Mouse (Mus musculus) heart, adult 18-20 months (tissue): ENCODE results near the gene Sf3a1. TPM values are rescaled to one million over a fixed set of nuclear protein-coding genes. Genes with fewer than 3 reads are reported as not detected.
A peak's percentile ranks its signal among the peaks of the same experiment; 100 is the strongest.
"Not testable (repeated sequence)": the region's sequence is repeated elsewhere in the genome, so short reads cannot be mapped to it uniquely, and the experiment has no call there.

ENCODE experiments used
- DNase-seq, 2 experiments: peaks; one replicate each; pipeline ENCODE4 v3.0.0; 2021 to 2022; ENCODE audit warnings: mixed read lengths in 1 of 2
- long read RNA-seq, 2 experiments: library from polyadenylated mRNA; stranded (forward); transcript quantifications; one replicate each; pipeline ENCODE4 v2.0.0; 2021
- total RNA-seq, 2 experiments: library from RNA; stranded (reverse); gene quantifications; 2 replicates each; pipeline ENCODE4 v1.2.3; 2021

Gene Sf3a1
- total RNA-seq, result 10 to 100 TPM; 33.4 to 38.3 TPM
- long read RNA-seq, experiment 1, full-length matches to known transcripts, result 25 of 29 reads
- long read RNA-seq, experiment 1, partial matches to known transcripts, result 4 of 29 reads
- long read RNA-seq, experiment 1, other reads (novel, unspliced or antisense), result 0 of 29 reads
- long read RNA-seq, experiment 2, full-length matches to known transcripts, result 5 of 8 reads
- long read RNA-seq, experiment 2, partial matches to known transcripts, result 3 of 8 reads
- long read RNA-seq, experiment 2, other reads (novel, unspliced or antisense), result 0 of 8 reads

DNA sequence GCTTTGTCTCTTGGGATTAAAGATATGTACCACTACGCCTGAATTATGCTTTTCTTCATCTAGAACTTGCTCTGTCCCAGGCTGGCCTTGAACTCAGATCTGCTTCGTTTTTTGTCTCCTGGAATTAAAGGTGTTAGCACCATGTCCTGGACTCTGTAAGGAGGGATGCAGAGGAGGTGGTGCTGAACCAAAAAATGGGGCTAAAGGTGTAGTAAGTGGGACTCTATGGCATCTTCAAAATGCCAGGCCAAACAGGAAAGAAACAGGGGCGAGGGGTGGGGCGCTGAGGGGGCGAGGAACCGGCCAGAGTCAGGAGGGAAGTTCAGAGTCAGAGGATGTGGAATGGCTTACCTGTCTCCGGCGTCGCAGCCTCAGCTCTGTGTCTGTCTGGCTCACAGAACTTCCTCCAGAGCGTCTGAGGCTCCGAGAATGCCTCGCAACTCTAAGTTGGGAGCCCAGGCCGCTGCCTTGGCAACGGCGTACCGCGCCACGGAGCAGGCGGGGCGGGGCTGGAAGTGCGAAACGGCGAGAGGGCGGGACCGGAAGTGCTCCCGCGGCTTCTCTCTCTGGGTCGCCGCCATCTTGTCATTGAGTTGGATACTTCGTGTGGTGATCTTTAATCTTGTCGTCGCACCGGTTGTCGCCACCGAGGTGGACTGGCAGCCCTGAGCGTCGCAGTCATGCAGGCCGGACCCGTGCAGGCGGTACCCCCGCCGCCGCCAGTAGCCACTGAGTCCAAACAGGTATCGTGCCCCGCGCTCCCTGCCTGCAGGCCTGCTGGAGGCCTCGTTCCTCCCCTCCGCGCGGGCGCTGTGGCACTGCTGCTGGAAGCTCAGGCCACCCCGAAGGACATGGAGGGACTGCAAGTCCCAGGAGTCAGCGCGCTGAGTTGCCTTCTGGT is at the start of gene Sf3a1, which contains the start of gene Ccdc157:
TSS of gene Sf3a1 (plus strand) at position 543 of the 901 bp plus-strand sequence.
TSS of gene Ccdc157 (minus strand) at position 486 of the 901 bp plus-strand sequence.
- peak; percentile 96 for DNase-seq

DNA sequence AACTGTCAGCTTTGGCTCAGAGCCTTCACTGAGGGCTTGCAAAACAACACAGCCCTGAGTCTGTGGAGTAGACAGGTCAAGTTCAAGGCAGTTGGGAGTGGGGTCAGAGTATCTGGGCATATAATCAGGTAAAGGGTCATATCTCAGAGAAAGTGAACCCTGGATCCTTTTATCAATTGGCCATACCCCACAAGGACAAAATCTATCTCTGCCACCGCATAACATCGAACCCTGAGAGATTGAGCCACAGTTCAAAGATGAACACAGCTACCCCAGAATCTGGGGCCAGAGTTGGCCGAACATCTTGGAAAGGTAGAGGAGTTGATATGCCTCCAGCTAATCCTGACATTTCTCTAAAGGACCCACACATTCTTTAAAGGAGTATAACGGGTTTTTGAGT is 48.1 kb upstream of the Sf3a1 start:
- no peak for DNase-seq

DNA sequence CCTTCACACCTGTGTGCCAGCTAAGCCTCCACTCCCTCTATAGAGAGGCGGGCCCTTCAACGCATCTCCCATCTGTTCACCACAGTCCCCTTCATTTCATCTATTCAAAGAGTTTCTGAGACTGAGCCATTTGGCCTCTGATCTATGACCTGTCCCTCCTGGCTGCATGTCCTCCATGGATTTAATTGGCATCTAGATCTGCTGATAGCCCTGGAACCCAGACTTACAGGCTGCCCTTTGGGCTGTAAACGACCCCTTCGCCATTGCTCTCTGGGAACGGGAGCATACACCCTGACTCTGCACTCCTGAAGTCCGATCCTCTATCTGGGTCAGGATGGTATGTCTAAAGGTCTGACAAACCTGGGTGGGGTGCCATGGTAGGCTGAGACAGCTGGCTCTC is 47.3 kb upstream of the Sf3a1 start:
- DNase-seq, result no peak

DNA sequence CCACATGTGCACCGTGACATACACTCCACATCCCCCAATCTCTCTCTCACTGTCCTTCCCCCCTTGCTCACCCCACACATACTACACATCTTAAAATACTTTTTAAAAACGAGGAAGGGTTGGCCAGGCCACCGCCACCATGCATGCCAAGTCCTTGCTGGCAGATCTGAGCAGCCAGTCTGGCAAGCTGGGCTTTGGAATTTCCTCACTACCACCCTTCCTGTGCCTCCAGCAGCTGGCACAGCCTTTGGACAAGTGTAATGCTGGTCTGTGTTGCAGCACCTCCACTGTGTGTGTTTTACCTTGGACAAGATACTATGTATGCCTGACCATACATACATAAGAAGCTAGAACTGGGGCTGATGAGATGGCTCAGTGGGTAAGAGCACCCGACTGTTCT is 46.7 kb upstream of the Sf3a1 start:
- DNase-seq, result no peak

DNA sequence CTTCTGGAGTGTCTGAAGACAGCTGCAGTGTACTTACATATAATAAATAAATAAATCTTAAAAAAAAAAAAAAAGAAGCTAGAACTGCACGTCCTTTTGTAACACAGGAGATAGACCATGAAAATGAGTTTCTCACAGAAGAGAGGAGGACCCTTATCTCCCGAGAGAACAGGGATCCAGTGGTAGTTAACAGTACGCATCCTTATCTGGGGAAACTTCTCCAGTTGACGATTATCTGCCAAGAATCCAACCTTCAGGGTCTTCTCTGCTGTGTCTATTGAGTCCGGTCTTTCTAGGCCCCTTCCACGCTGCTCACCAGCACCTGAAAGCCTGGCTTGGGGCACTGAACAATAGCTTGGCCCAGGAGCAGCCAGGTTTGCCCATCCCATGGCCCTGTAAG is 46.2 kb upstream of the Sf3a1 start:
- no peak for DNase-seq

DNA sequence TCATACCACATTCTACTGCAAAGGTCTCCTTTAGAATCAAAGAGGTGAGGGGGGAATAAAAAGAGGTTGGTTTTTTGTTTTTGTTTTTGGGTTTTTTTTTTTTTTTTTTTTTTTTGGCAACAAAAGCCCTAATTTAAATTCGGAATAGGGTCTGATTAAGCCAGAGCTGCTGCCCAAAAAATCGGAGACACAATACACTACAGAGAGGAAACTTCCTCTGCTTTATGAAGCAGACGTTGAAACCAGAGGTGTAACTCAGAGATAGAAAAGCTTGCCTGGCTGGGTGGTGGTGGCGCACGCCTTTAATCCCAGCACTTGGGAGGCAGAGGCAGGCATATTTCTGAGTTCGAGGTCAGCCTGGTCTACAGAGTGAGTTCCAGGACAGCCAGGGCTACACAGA is 45.6 kb upstream of the Sf3a1 start:
- not testable (repeated sequence) for DNase-seq

DNA sequence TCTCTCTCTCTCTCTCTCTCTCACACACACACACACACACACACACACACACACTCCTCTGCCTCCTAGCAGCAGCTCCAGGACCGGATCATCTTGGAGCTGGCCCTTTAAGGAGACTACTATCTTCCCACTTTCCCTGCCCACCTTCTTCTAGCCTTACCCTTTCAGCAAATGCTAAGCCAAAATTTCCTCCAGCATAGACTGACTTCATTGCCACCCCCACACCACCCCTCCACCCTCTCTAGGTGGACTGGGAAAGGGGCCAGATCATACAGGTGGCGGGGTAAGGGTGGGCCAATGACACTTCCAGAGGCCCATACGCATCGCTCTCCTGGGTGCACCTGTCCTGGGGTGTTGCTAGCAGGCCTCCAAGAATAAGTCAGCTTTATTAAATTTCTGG is 44.7 kb upstream of the Sf3a1 start:
- no peak for DNase-seq

DNA sequence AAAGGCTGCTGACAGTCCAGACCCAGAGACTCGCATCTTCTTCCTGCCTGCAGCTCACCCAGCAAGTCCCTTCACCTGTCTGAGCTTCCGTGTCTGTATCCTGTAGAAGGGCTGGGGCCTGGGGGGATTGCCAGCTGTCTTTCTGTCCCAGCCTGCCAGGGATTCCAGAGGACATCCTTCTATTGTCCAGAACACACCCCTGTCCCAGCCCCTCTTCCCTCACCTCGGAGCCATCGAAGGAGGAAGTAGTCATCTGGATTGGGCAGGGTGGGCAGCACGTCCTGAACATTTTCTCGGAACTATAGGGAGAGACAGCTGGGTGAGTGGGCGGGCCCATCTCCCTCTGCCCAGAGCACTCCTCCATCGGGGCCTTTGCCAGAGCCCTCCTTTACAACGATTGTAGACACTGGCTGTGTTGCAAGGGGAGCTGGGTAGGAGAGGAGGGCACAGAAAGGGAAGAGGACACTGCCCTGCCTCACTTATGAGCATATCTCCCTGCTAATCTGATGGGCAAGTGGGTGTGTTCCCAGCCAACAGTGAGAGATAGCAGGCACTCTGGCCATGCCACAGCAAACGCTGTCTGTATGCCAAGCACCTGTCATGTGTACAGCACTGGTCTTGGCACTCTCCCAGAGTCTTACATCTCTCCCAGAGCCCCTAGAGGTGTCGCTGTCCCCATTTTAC is 43.5 kb upstream of the Sf3a1 start:
- DNase-seq, result peak in 1 of 2 experiments; percentile 8

DNA sequence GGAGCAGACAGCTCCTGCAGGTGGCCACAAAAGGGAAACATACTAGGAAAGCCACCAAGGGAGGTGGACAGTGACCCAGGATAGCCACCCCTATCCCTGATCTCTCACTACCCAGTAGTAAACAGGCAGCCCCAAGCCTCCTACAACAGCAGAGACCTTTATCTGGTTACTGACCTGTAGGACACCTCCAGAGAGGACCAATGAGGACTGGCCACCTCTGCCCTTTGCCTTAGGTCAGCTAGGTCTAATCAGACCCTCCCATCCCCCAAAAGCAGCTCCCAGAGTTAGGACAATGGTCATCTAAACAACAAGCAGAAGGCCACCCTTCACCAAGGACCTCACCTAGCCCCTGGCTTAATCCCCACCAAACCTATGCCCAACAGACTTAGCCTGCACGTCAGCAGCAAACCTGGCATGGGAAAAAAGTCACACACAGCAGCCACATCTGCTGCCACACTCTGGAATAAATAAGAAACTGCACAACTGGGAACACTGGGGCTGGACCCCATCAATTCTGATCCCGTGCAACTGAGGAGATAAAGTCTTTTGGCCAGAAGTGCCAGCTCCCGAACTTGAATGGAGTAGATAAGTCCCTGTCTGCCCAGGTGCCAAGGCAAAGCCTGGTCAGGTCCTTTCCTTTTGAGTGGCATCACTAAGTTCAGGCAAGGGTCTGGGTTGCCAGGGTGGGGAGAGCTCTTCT is 42.6 kb upstream of the Sf3a1 start:
- no peak for DNase-seq

DNA sequence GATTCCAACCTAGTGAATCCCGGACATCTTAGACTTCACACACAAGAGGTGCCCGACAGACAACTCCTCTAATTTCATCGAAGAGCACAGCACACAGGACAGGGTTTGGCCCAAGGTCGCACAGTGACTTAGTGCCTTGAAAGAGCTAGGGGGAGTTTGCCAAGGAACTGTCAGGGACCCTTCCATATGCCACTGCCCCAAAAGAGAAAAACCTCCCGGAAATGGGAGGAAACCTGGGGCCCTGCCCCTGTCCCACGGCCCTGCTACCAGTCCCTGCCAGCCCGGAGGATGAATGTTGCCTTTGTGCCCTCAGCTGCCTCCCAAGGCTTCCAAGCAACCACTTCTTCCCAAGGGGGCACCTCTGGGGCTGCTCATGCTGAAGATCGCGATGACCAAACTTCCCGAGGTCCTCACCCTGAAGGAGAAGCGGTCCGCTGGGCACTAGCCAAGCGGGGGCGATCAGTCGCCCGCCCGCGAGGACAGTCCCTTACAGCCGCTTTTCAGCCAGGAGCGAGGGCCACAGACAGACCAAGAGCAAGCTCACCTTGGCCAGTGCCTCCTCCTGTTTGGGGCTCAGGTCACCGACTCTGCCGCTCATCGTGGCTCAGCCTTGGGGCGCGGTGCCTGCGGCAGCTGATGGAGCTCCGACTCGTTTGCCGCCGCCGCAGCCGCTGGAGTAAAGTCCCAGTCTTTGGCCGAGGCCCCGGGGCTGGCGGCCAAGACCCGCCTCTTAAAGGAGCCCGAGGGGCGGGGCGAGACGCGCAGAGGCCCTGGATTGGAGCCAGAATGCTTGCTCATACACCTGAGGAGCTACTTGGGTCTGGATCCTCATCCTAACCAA is 41.8 kb upstream of the Sf3a1 start:
- peak; percentile 68 to 73 for DNase-seq

DNA sequence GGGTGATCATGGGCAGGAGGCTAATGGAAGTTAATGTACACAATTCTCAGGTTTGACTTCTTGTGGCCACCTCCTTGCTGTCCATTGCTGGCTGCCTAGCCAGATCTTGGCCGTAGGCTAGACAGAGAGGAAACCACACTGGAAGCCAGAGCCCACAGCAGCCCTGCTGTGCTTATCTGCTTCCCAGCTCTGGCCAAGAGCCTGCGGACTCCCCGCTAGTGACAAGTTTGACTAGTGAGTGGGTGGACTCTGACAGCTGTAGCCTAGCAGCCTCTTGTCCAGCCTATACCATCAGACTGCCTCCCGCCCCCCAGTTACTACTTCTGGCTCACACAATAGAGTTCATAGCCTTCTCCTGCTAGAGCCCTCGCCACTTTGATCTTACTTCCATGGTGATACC is 40.5 kb upstream of the Sf3a1 start:
- DNase-seq, result no peak

DNA sequence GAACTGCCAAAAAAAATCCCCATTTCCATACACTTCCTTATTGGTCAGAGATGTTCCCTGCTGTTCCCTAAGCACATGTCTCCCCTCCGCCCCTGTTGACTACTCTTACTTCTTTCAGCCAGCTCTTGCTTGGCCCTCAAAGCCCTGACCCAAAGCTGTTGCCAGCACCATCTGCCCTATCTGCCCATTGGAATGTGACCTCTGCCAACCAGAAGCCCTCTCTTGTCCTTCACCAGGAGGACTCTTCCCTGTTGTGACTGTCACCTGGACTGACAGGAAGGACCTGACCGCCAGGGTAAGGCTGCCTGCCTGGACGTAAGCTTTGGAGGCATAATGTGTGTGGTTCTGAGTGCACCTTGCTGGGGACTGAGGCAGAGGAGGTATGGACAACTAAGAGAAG is 38.5 kb upstream of the Sf3a1 start:
- DNase-seq, result no peak

DNA sequence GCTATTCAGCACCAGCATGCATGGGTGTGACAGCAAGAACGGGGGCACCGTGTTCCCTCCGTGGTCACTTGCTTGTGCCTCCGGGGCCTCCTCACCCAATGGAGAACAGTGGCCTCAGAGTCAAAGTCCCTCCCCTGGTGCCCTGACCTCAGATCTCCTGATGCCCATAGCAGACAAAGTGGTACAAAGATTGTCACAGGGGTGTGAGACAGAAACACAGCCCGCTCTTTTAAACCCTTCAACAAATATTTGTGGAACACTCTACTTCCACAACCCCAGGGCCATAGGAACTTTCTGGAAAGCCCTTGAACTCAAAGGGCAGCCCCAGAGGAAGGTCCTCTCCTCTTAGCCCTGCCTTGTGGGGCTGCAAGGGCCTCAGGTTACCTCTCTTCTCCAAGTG is 37.9 kb upstream of the Sf3a1 start:
- no peak for DNase-seq

DNA sequence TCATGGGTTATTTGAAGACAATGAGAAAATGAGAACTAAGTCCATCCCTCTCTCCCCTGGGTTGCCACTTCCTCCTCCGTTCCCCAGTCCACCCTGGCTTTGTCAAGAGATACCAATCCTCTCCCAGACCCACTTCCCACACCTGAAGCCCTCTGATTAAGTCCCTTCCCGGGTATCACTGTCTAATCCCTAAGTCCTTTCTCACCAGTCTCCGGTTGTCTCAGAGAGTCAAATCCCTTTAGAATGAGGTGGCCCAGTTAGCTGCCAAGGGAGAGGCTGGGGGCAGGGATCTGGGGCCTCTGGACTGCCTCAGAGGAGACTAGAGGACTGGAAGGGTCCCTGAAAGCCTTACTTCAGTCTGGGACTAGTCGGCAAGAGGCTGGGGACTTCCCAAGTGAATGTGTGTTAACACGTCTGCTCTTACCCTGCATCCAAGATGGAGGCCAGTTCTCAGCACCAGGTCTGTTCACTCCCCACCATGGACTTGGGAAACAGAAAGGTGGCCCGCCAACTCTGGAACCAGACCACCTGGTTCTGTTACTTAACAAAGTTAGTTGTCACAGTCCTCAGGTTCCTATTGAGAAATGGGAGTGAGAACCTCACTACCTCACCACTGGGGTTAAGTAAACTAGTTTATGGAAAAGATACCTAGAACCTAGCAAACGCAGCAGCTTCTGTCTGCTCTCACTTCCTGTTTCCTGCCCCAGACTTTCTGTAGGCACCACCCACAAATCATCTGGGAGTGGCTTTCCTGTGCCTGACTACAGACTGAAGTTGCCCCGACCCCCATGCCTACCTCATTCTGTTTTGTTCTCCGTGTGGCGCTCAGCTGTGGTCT is 37.2 kb upstream of the Sf3a1 start, which contains the start of gene Sec14l2:
TSS of gene Sec14l2 (minus strand) at position 674 of the 838 bp plus-strand sequence.
- no peak for DNase-seq

DNA sequence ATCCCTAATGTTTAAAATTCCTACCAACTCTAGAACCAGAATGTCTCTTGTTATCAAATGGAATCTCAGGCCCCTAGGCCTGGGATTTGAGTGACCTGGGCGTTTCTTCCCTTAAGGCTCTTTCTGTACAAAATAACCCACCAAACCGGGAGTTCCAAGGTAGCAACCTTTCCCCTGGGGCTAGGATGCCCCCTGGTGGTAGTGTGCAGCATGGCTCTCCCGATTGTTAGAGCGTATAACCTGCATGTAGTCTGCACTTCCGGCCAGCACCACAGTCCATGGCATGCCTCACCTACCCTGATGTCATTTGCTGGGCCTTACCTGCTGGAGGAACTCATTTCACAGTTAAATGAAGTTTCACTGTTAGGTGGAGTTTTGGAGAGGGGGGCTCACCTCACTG is 36.2 kb upstream of the Sf3a1 start:
- DNase-seq, result no peak

DNA sequence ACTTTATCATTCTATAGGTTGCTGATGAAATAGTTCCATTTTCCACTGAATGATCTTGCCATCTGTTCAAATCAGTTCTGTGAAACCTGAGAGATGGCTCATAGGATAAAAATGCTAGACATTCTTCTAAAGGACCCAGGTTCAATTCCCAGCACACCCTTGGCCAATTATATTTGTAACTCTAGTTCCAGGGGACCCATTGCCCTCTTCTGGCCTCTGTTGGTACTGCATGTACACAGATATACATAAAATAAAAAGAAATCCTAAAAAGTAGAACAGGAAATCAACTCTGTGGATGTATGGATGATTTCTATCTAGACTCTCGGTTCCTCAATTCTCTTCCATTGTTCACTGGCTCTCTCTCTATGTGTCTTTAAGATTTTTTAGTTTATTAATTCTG is 33.1 kb upstream of the Sf3a1 start:
- no peak for DNase-seq

DNA sequence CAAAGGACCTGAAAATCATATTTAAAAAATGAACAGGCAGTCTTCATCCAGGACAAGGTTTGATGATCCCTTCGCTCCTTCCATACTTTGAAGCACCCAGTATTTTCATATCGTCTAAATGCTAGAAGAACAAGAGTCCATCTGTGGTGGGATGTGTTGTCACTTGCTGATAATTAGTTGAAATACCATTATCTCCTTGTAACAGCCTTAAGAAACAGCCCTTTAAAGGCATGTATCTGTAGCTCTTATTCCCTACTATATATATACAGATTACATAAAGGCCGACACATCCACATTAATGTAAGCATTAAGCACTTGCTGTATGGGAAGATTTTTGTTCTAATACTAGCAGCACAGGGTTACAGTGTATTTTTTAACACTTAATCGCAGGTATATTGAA is 31.7 kb upstream of the Sf3a1 start:
- DNase-seq, result not testable (repeated sequence)

DNA sequence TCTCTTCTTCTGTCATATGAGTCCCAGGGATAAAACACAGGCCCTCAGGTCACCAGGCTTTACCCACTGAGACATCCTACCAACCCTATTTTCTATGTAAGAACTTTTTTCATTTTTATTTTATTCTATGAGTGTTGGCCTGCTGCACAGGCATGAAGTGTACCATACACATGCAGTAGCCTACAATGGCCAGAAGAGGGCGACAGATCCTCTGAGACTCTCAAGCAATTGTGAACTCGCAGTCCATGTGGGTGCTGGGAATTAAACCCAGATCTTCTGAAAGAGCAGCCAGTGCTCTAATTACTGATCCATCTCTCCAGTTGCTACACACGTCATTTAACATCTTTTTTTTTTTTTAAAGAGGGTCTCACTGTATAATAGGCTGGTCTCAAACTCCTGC is 26.7 kb upstream of the Sf3a1 start:
- peak in 1 of 2 experiments; percentile 37 for DNase-seq

DNA sequence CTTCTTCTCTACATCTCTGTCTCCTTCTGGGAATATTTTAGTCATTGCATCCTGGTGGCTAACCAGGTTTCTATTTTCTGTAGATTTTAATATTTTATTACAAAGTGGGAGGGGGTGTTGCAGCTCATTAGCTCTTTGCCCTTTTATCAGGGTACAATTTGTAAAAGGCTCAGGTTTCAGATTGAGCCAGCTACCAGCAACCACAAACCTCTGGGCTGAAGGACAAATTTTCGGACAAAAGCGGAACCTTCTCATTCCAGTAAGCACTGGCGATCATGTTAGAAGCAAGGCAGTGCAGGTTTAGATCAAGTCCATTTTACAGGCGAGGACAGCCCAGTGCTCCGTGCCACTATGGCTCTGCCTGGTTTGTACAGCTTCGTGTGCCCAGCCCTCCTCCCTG is 25.8 kb upstream of the Sf3a1 start:
- DNase-seq, result no peak
